Mouse (Mus musculus) T-helper 1 cell (primary cell): ENCODE measurements around the gene Gse1.
"Not testable (repeated sequence)": the region's sequence is repeated elsewhere in the genome, so short reads cannot be mapped to it uniquely, and the experiment has no call there.

Experiments used
- in situ Hi-C: fragments of 300-600 bp; cut with MboI, MseI; formaldehyde crosslinking; loops from one replicate; pipeline ENCODE4 v1.15.1; 2025; ENCODE audit warnings: high pct_unique_total_duplicates

Gse1 gene

DNA sequence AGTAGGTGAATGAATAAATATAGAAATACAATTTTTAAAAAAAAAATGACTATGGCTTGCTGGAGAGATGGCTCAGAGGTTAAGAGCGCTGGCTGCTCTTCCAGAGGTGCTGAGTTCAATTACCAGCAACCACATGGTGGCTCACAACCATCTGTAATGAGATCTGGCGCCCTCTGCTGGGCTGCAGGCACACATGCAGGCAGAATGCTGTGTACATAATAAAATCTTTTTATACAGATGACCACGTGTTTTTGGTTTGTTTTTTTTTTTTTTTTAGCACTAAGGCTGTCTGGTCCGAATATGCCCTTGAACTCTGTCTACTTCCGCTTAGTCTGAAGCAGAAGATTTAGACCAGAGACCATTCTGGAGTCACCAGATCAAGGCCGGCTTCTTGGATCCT is 93.5 kb downstream of the Gse1 start:
- in situ Hi-C loops = no loop called here

DNA sequence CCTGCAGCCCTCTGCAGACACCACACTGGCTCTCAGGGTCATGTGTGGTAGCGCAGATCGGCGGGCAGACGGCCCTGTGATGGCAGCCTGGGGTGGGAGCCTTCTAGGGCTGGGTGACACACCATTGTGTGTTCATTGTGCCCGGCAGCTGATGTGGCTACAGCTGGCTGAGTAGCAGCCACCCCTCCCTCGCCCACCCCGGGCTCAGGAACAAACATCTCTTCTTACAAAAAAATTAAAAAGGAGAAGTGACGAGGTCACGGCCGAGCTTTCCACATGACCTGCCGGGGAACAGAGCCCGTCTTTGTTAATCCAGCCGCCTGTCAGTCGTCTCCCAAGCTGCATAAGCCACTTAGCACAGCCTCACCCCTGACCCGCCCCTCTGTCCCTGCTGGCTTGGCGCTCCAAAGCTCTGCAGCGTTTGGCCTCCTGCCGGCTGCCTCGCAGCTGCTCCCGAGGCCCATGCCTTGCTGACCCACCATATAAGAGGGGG is 94.7 kb downstream of the Gse1 start:
- in situ Hi-C loops = no loop called here

GRCm38 (mm10) chr8:120324555-120324954 is 96.3 kb downstream of the Gse1 start:
- in situ Hi-C loops = no loop called here

DNA sequence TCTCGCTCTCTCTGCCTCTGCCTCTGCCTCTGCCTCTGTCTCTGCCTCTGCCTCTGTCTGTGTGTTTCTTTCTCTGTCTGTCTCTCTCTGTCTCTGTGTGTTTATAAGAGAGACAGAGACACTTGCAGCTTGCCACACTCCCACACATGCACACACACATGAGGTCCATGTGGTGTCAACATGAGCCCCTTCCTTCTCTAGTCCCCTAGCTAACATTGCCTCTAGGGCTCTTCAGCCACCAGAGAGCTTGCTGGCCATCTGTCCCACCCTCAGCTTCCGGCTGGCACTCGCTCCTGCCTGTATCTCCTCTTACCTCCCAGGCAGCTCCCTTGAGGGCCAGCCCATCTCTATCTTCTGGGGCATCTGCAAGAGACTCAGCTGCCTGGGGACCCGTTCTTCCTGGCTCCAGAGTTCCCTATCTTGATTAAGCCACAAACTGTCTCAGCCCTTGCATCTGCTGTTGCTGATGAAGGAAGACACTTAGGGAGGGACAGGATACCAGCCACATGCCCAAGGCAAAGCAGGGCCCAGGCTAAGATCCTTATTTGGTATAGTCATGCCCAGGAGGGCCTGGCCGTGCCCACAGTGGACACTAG is 97.0 kb downstream of the Gse1 start:
- in situ Hi-C loops = no loop called here

DNA sequence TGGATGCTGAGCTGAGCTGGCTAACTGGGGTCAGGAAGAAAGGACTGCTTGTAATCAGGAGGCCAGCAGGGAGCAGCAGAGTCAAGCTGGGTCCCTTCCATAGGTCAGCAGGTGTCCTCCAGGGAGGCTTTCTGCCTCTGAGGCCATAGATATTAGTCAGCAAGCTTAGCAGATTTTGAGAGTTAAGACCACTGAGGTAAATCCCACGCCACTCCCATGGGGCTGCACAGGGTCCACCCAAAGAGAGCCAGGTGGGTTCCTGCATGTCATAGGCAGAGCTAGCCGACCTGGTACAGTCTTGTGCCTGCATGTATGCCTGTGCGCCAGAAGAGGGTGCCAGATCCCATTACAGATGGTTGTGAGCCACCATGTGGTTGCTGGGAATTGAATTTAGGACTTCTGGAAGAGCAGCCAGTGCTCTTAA is 98.9 kb downstream of the Gse1 start:
- in situ Hi-C loops = no loop called here

DNA sequence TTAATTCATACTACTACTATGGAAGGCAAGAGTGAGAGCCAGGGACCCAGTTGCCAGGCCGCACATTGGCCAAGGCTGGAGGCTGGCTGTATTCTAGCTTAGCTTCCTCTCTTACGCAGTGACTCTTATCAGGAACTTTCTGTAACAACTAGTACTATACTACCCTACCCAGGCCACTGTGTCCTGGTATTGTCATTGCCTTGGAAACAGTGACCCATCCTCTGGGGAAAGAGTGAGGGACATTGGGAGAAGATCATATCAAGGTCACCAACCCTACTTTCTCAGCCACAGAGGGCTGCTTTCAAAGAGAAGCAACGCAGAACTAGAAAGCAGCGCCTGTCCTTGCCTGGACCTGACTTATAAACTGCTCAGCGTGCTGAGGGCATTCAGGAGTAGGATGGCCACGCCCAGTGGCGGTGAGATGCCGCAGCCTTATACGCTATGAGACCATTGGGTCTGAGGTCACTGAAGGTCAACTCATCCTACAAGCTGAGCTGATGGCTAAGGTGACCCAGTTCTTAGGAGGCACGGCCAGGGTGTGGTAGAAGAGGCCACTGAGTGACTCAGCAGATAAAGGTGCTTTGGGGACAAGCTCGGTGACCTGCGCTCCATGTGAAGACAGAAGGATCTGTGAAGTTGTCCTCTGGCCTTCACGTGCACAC is 100.2 kb downstream of the Gse1 start:
- in situ Hi-C loops = no loop called here

DNA sequence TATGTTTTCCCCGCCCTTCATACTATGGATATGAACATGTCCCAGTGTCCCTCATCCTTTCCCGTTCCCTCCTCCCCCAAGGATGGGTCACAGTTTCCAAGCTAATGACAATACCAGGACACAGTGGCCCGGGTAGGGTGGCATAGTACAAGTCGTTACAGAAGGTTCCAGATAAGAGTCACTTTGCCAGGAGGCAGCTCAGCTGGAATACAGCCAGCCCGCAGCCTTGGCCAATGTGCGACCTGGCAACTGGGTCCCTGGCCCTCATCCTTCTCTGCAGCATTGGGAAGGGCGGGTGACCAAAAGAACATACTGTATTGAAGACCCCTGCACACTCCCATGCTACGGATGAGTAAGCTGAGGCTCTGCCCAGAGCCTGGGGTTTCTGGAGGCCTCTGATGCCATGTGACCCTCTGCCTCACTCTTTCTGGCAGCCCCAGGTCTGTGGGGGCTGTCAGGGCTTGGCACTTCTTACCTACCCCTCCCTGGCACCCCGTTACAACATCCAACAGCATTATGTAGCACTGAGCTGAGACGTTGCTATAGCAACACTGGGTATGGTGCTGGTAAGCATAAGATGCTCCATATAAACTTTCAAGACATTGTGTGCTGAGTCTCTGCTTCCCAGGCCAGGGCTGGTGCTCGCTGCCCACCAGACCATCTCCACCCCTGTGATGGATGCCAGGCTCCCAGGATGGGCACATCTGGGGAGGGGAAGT is 100.9 kb downstream of the Gse1 start:
- in situ Hi-C loops = no loop called here

- in situ Hi-C loops = no loop called here
Measured at GRCm38 (mm10) chr8:120331027-120331426, 102.8 kb downstream of the Gse1 start.

DNA sequence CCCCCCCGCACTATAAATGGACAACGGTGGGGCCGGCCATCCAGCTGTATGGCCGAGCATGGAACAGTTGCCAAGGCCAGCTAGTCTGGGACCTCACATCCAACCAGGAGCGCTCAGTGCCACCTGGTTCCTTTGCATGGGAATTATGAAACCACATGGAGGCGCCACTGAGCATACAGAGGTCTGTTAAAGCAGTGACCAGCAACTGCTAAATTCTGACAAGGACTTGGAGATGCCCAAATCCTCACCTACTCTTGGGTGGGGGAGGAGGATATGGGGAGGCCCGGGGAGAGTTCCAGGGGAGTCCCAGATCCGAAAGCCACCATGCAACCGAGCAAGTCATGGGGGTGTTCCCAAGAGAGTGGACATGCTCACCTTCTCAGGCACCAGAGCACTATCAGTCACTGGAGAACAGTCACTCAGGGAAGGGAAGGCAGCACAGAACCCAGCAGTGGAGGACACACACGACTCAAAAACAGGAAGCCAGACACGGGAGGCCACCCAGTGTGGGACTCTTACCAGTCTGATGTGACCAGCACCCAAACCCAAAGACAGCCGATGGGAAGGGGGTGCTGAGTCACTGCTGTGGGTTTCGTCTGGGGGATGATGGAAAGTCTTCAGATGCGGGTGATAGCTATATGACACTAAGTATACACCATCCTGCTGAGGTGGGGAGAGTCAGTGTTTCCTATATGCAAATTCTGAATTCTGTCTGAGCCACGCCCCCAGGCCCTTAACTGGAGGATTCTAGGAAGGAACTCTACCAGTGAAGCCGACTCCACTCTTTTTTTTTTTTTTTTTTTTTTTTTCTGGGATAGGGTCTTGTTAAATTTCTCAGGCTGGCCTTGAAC is 104.3 kb downstream of the Gse1 start:
- in situ Hi-C loops = no loop called here

DNA sequence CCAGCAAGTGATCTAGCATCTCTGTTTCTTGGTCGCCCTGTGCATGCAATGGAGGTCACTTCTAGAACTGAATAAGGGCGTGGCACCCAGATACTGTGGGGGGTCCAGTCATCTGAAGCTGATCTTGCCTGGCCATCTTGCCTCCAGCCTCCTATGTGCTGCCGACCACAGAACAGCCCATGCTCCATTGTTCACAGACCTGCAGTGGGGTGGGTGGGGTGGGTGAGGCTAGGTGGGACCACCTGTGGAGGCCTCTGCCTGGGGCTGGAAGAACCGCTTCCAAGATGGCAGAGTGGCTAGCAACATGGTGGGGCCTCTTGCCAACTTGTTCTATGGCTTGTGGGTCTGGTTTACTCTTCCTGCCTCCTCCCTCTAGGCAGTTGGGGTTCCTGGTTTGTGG is 105.4 kb downstream of the Gse1 start:
- in situ Hi-C loops = no loop called here

DNA sequence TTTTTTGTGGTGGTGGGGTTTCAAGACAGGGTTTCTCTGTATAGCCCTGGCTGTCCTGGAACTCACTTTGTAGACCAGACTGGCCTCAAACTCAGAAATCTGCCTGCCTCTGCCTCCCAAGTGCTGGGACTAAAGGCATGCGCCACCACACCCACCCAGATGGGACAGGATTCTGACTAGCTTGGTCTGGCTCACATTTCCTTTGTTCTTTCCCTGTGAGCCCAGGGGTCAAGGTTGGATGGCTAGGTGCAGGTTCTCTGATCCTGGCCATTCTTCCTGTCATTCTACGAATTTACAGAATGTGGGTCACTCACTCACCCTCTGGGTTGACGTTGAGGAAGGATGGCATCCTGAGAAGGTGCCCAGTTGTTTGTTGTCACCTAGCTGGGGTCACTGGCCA is 106.0 kb downstream of the Gse1 start:
- in situ Hi-C loops = not testable (repeated sequence)

GRCm38 (mm10) chr8:120334878-120335261 is 106.6 kb downstream of the Gse1 start:
- in situ Hi-C loops = no loop called here

- in situ Hi-C loops = no loop called here
Measured at GRCm38 (mm10) chr8:120335262-120336086, 107.2 kb downstream of the Gse1 start.

GRCm38 (mm10) chr8:120336087-120336380 is 107.8 kb downstream of the Gse1 start:
- in situ Hi-C loops = no loop called here

GRCm38 (mm10) chr8:120336909-120337555 is 108.8 kb downstream of the Gse1 start:
- in situ Hi-C loops = no loop called here

DNA sequence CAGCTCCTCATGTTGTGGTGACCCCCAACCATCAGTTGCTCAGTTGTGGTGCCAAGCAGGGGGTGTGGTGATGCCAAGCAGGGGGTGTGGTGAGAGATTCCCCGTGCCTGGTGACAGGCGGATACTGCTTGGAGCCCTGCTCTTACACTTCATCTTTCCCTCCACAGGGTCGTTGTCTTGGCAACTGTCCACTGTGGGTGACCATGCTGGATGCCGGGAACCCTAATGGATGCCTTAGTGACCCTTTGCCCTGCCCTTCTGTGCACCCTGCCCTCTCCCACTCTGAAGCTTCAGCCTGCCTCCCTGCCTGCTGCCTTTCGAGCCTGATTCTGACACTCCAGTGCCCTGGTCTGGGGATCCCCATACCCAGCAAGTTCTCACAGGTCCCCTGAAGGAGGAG is 109.4 kb downstream of the Gse1 start:
- in situ Hi-C loops = no loop called here

GRCm38 (mm10) chr8:120338678-120339077 is 110.4 kb downstream of the Gse1 start:
- in situ Hi-C loops = no loop called here

GRCm38 (mm10) chr8:120339743-120340142 is 111.5 kb downstream of the Gse1 start:
- in situ Hi-C loops = no loop called here

DNA sequence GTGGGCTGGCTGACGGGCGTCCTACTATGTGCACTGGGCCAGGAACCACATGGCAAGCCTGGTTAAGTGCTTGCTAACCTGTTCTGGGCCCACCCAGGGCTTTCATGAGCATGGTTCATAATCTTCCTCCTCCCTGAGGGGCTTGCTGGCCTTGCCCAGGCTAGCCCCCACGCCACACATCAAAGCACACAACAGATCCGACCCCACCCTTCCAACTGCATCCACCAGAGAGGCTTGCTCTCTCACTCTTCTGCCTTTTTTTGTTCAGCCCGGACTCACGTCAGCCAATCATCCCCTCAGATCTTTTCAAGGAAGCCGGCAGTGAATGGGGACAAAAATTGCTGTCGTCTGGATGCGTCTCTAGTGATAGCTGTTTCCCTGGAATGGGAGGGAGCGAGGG is 112.9 kb downstream of the Gse1 start:
- in situ Hi-C loops = no loop called here

- in situ Hi-C loops = no loop called here
Measured at GRCm38 (mm10) chr8:120342847-120343548, 114.7 kb downstream of the Gse1 start.
